Mouse (Mus musculus): Measurements from ENCODE around the gene Nkx6-1. TPM values are rescaled to one million over a fixed set of nuclear protein-coding genes. Genes with fewer than 3 reads are reported as not detected.
A peak's percentile ranks its signal among the peaks of the same experiment; 100 is the strongest.

The Nkx6-1 gene
- 5.2 and 7.9 TPM in 2 replicates for polyA plus RNA-seq (2015; fragmentation: Nextera tagmentation; extraction: Ambion mirVana)

- Histone ChIP-seq H3K27ac (peak within 1 kb of the TSS; percentile 63), H3K9me3 (no peaks in the 10 kb centered on the region), H3K4me2 (peak within 1 kb of the TSS; percentile 71), H3K4me1 (peaks cover 23% of the 10 kb centered on the region), H3K27me3 (replicated peaks) (peaks cover 71% of the 10 kb centered on the region), H3K36me3 (no peaks in the 10 kb centered on the region), H3K9ac (peak within 1 kb of the TSS; percentile 39), H3K4me3 (replicated peaks) (peak within 1 kb of the TSS; percentile 50)
- under 1% methylated on average over 39 of the region's 39 CpGs for WGBS
- ATAC-seq (ENCODE audit: insufficient read depth, low FRiP score, low read depth), result peak; percentile 98
Observed at GRCm38 (mm10) chr5:101664945-101665615, at the start of gene Nkx6-1. TSS of gene Nkx6-1 (minus strand) at chr5:101664996.

GRCm38 (mm10) chr5:101713064-101713613 lies 48.3 kb upstream of the Nkx6-1 start:
- H3K9me3 ChIP-seq, result no peaks in the 10 kb centered on the region
- no peak overlapping the region for H3K4me3 ChIP-seq (replicated peaks)
- H3K9ac ChIP-seq, result no peak overlapping the region
- WGBS, result 68% methylated on average over 6 of the region's 6 CpGs
- no peaks in the 10 kb centered on the region for H3K27me3 ChIP-seq (replicated peaks)
- H3K4me1 ChIP-seq, result no peaks in the 10 kb centered on the region
- no peak for ATAC-seq (ENCODE audit: insufficient read depth, low FRiP score, low read depth)
- H3K4me2 ChIP-seq, result no peak overlapping the region
- no peak overlapping the region for H3K27ac ChIP-seq
- no peaks in the 10 kb centered on the region for H3K36me3 ChIP-seq

- Histone ChIP-seq H3K9ac (no peak overlapping the region), H3K36me3 (no peaks in the 10 kb centered on the region), H3K4me3 (replicated peaks) (no peak overlapping the region), H3K27ac (no peak overlapping the region), H3K27me3 (replicated peaks) (peaks cover 5% of the 10 kb centered on the region; the same call in 1 of the 2 replicates), H3K4me1 (no peaks in the 10 kb centered on the region), H3K9me3 (no peaks in the 10 kb centered on the region), H3K4me2 (no peak overlapping the region)
- WGBS, result 65% methylated on average over 24 of the region's 25 CpGs
- no peak for ATAC-seq (ENCODE audit: insufficient read depth, low FRiP score, low read depth)
Observed at GRCm38 (mm10) chr5:101703374-101704260, 38.8 kb upstream of the Nkx6-1 start.

- Histone ChIP-seq H3K9me3 (no peaks in the 10 kb centered on the region), H3K27ac (no peak overlapping the region), H3K4me2 (no peak overlapping the region), H3K36me3 (no peaks in the 10 kb centered on the region), H3K4me3 (replicated peaks) (no peak overlapping the region), H3K4me1 (no peaks in the 10 kb centered on the region), H3K27me3 (replicated peaks) (peaks cover 5% of the 10 kb centered on the region; the same call in 1 of the 2 replicates), H3K9ac (no peak overlapping the region)
- ATAC-seq (ENCODE audit: insufficient read depth, low FRiP score, low read depth), result no peak
- WGBS, result 78% methylated on average over 11 of the region's 11 CpGs
Observed at GRCm38 (mm10) chr5:101702636-101703035, 37.8 kb upstream of the Nkx6-1 start.

- H3K36me3 ChIP-seq, result no peaks in the 10 kb centered on the region
- WGBS, result 5% methylated on average over 3 of the region's 3 CpGs
- no peak overlapping the region for H3K4me2 ChIP-seq
- no peak overlapping the region for H3K4me3 ChIP-seq (replicated peaks)
- ATAC-seq (ENCODE audit: insufficient read depth, low FRiP score, low read depth), result peak; percentile 88
- H3K9ac ChIP-seq, result no peak overlapping the region
- H3K4me1 ChIP-seq, result no peaks in the 10 kb centered on the region
- H3K27ac ChIP-seq, result no peak overlapping the region
- no peaks in the 10 kb centered on the region for H3K9me3 ChIP-seq
- H3K27me3 ChIP-seq (replicated peaks), result peaks cover 5% of the 10 kb centered on the region; the same call in 1 of the 2 replicates
Observed at GRCm38 (mm10) chr5:101700607-101701006, 35.8 kb upstream of the Nkx6-1 start.

- no peak for ATAC-seq (ENCODE audit: insufficient read depth, low FRiP score, low read depth)
- H3K4me1 ChIP-seq, result no peaks in the 10 kb centered on the region
- no peaks in the 10 kb centered on the region for H3K36me3 ChIP-seq
- no peaks in the 10 kb centered on the region for H3K9me3 ChIP-seq
- peak overlapping the region; percentile 9; the same call in 1 of the 2 replicates for H3K4me2 ChIP-seq
- no peak overlapping the region for H3K9ac ChIP-seq
- WGBS, result 21% methylated on average over 15 of the region's 15 CpGs
- no peak overlapping the region for H3K27ac ChIP-seq
- H3K4me3 ChIP-seq (replicated peaks), result no peak overlapping the region
- 0 out of 2 replicates have a peak, but pooled peaks cover under 1% of the 10 kb centered on the region for H3K27me3 ChIP-seq (replicated peaks)
Observed at GRCm38 (mm10) chr5:101688581-101688980, 23.8 kb upstream of the Nkx6-1 start.

GRCm38 (mm10) chr5:101683340-101683739 lies 18.5 kb upstream of the Nkx6-1 start:
- Histone ChIP-seq H3K9me3 (no peaks in the 10 kb centered on the region), H3K4me1 (no peaks in the 10 kb centered on the region), H3K27me3 (replicated peaks) (no peaks in the 10 kb centered on the region), H3K27ac (no peak overlapping the region), H3K4me3 (replicated peaks) (no peak overlapping the region), H3K36me3 (no peaks in the 10 kb centered on the region), H3K4me2 (no peak overlapping the region), H3K9ac (no peak overlapping the region)
- ATAC-seq (ENCODE audit: insufficient read depth, low FRiP score, low read depth), result no peak; the same call in 1 of the 2 replicates
- WGBS, result 26% methylated on average over 5 of the region's 5 CpGs

- Histone ChIP-seq H3K4me2 (no peak overlapping the region), H3K27ac (no peak overlapping the region), H3K36me3 (no peaks in the 10 kb centered on the region), H3K27me3 (replicated peaks) (no peaks in the 10 kb centered on the region), H3K4me3 (replicated peaks) (no peak overlapping the region), H3K4me1 (no peaks in the 10 kb centered on the region), H3K9ac (no peak overlapping the region), H3K9me3 (no peaks in the 10 kb centered on the region)
- WGBS, result 70% methylated on average over 6 of the region's 6 CpGs
- ATAC-seq (ENCODE audit: insufficient read depth, low FRiP score, low read depth), result no peak
Observed at GRCm38 (mm10) chr5:101680338-101680737, 15.5 kb upstream of the Nkx6-1 start.

GRCm38 (mm10) chr5:101669381-101669780 lies 4.6 kb upstream of the Nkx6-1 start:
- Histone ChIP-seq H3K4me3 (replicated peaks) (no peak overlapping the region), H3K4me2 (no peak overlapping the region), H3K27me3 (replicated peaks) (peaks cover 39% of the 10 kb centered on the region), H3K9me3 (no peaks in the 10 kb centered on the region), H3K4me1 (peaks cover 12% of the 10 kb centered on the region), H3K36me3 (no peaks in the 10 kb centered on the region), H3K27ac (no peak overlapping the region), H3K9ac (no peak overlapping the region)
- ATAC-seq (ENCODE audit: insufficient read depth, low FRiP score, low read depth), result no peak
- WGBS, result 2% methylated on average over 15 of the region's 15 CpGs

GRCm38 (mm10) chr5:101668475-101668874 lies 3.7 kb upstream of the Nkx6-1 start:
- Histone ChIP-seq H3K27me3 (replicated peaks) (peaks cover 49% of the 10 kb centered on the region), H3K4me3 (replicated peaks) (no peak overlapping the region), H3K27ac (no peak overlapping the region), H3K36me3 (no peaks in the 10 kb centered on the region), H3K4me1 (peaks cover 21% of the 10 kb centered on the region), H3K9me3 (no peaks in the 10 kb centered on the region), H3K9ac (no peak overlapping the region), H3K4me2 (no peak overlapping the region)
- no peak for ATAC-seq (ENCODE audit: insufficient read depth, low FRiP score, low read depth)
- WGBS, result 8% methylated on average over 12 of the region's 12 CpGs

GRCm38 (mm10) chr5:101668028-101668427 lies 3.2 kb upstream of the Nkx6-1 start:
- Histone ChIP-seq H3K27ac (no peak overlapping the region), H3K9ac (no peak overlapping the region), H3K9me3 (no peaks in the 10 kb centered on the region), H3K4me2 (peak overlapping the region; percentile 16; the same call in 1 of the 2 replicates), H3K4me1 (peaks cover 23% of the 10 kb centered on the region), H3K27me3 (replicated peaks) (peaks cover 53% of the 10 kb centered on the region), H3K36me3 (no peaks in the 10 kb centered on the region), H3K4me3 (replicated peaks) (0 out of 2 replicates have a peak overlapping the region, but pooled peaks have one; percentile 3)
- WGBS, result 12% methylated on average over 15 of the region's 15 CpGs
- ATAC-seq (ENCODE audit: insufficient read depth, low FRiP score, low read depth), result no peak

Measured in stomach, embryonic 15.5 days (tissue).